Mouse (Mus musculus) olfactory bulb, adult 2 months (tissue): ENCODE measurements around the gene Siglecg.

Source experiments
- CTCF ChIP-seq: fragments of 200-500 bp; IDR thresholded peaks from 2 replicates; pipeline ENCODE4 v1.5.1; 2012; ENCODE audit warnings: low read depth, mild to moderate bottlenecking, low read length, moderate library complexity; ENCODE audit not compliant: insufficient read depth
- POLR2A ChIP-seq: fragments of 200-500 bp; IDR thresholded peaks from 2 replicates; pipeline ENCODE4 v1.6.1; 2012; ENCODE audit warnings: mild to moderate bottlenecking, low read depth, low read length, moderate library complexity; ENCODE audit not compliant: insufficient read depth

DNA sequence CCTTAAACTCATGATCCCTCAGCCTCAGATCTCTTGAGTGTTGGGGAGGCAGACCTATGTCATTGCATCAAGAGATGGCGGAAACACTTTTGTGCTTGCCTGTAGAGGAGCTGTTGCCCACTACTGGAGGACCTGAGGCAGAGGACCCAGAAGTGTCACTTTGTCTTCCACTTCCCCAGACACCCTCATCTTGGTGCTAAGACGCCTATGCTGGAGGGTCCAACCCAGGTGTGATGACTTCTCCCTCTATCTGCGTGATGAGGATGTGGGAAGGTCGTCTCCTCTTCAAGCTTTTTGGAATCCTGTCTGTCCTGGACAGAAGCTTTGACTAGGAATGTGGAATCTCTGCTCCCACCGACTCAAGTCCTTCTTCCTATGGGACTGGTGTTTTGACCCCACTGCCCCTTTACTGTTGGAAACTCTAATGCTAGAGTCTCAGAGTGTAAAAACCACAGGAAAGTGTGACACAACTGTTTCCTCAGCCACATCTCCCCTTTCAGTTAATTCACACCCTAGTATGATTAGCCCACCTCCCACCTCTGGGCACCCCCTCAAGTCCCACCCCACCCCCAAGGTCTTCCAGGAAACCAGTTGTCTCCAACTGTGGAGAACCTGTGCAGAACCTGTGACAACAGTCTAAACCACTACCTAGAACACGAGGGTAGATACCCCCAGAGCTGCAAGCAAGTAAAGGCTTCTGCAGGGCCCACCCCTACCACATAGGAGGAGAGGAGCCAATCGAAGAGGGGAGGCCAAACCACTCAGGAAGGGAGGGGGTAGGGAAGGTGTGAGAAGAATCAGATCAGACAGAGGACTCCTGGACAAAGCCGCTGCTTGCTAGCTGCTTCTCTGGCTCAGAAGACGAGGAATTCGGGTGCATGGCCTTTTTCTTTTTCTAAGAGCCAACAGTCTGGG is 28.6 kb downstream of the Siglecg start, which contains the start of gene Nkg7:
- TF ChIP-seq CTCF (no peak), POLR2A (no peak)
